Mouse (Mus musculus) heart, postnatal 4 days (tissue): Measurements from ENCODE around the gene Itgad. TPM values are rescaled to one million over a fixed set of nuclear protein-coding genes. Genes with fewer than 3 reads are reported as not detected.

Experiments used
- DNase-seq: peaks from one replicate; pipeline ENCODE4 v3.0.0; 2021
- total RNA-seq, 2 experiments: library from RNA; stranded (reverse); gene quantifications; 2 replicates each; pipeline ENCODE4 v1.2.3; 2021

The Itgad gene
- total RNA-seq, 2 experiments from 2014 or later = 0.56 TPM; not detected in 1

GRCm38 (mm10) chr7:128180126-128180525 is 25.9 kb downstream of the Itgad start:
- DNase-seq = no peak

GRCm38 (mm10) chr7:128180546-128180945 is 26.4 kb downstream of the Itgad start:
- no peak for DNase-seq

GRCm38 (mm10) chr7:128181691-128182090 is 27.5 kb downstream of the Itgad start:
- DNase-seq = no peak

GRCm38 (mm10) chr7:128201607-128202006 is 47.4 kb downstream of the Itgad start:
- no peak for DNase-seq

GRCm38 (mm10) chr7:128203071-128203470 is 48.9 kb downstream of the Itgad start:
- DNase-seq = no peak

- DNase-seq = no peak
Observed at GRCm38 (mm10) chr7:128204179-128204578, 50.0 kb downstream of the Itgad start.

GRCm38 (mm10) chr7:128205695-128206094 is 51.5 kb downstream of the Itgad start:
- peak; percentile 25 for DNase-seq

GRCm38 (mm10) chr7:128206152-128206551 is 52.0 kb downstream of the Itgad start, which contains the start of gene Cox6a2:
Gene Cox6a2 (minus strand): TSS chr7:128206387.
- DNase-seq = peak; percentile 64

- peak; percentile 78 for DNase-seq
Observed at GRCm38 (mm10) chr7:128208187-128208586, 54.0 kb downstream of the Itgad start.

GRCm38 (mm10) chr7:128209826-128210225 is 55.6 kb downstream of the Itgad start:
- DNase-seq = no peak

GRCm38 (mm10) chr7:128219952-128220351 is 65.8 kb downstream of the Itgad start:
- no peak for DNase-seq

- DNase-seq = no peak
Observed at GRCm38 (mm10) chr7:128220936-128221335, 66.8 kb downstream of the Itgad start.

- DNase-seq = no peak
Observed at GRCm38 (mm10) chr7:128231741-128232140, 77.6 kb downstream of the Itgad start.

- DNase-seq = no peak
Observed at GRCm38 (mm10) chr7:128234796-128235195, 80.6 kb downstream of the Itgad start.

- DNase-seq = no peak
Observed at GRCm38 (mm10) chr7:128235481-128235880, 81.3 kb downstream of the Itgad start.

GRCm38 (mm10) chr7:128236426-128236825 is 82.2 kb downstream of the Itgad start:
- DNase-seq = no peak

GRCm38 (mm10) chr7:128236856-128237592 is 82.8 kb downstream of the Itgad start, which contains the start of gene Armc5:
Gene Armc5 (plus strand): TSS chr7:128237342.
- DNase-seq = peak; percentile 94

GRCm38 (mm10) chr7:128237593-128237926 is 83.4 kb downstream of the Itgad start:
- no peak for DNase-seq

- DNase-seq = peak; percentile 100
Observed at GRCm38 (mm10) chr7:128237927-128238778, 84.0 kb downstream of the Itgad start, which contains the start of gene 9130023H24Rik. Gene 9130023H24Rik (minus strand): TSS chr7:128238031.

GRCm38 (mm10) chr7:128238991-128239390 is 84.8 kb downstream of the Itgad start:
- peak; percentile 62 for DNase-seq

- DNase-seq = no peak
Observed at GRCm38 (mm10) chr7:128240131-128240784, 86.1 kb downstream of the Itgad start.

GRCm38 (mm10) chr7:128242331-128242730 is 88.2 kb downstream of the Itgad start:
- no peak for DNase-seq

- no peak for DNase-seq
Observed at GRCm38 (mm10) chr7:128243921-128244320, 89.7 kb downstream of the Itgad start.
